Mouse (Mus musculus) urinary bladder, postnatal 10 days (tissue): ENCODE data around the gene Nol3.
"Not testable (repeated sequence)": the region's sequence is repeated elsewhere in the genome, so short reads cannot be mapped to it uniquely, and the experiment has no call there.

Experiments used
- DNase-seq: peaks from one replicate; pipeline ENCODE4 v3.0.0; 2022; ENCODE audit warnings: low spot score

Nol3 gene

GRCm38 (mm10) chr8:105275840-105276239 is at the start of gene Nol3:
TSS of gene Nol3 (plus strand) at chr8:105276140.
- no peak for DNase-seq

GRCm38 (mm10) chr8:105231503-105232320 is 44.2 kb upstream of the Nol3 start:
- DNase-seq = no peak

GRCm38 (mm10) chr8:105232321-105232693 is 43.6 kb upstream of the Nol3 start:
- not testable (repeated sequence) for DNase-seq

- DNase-seq = no peak
Measured at GRCm38 (mm10) chr8:105233126-105233935, 42.6 kb upstream of the Nol3 start.

GRCm38 (mm10) chr8:105235206-105235605 is 40.7 kb upstream of the Nol3 start:
- DNase-seq = no peak

GRCm38 (mm10) chr8:105237442-105238142 is 38.3 kb upstream of the Nol3 start:
- DNase-seq = no peak

GRCm38 (mm10) chr8:105241016-105241415 is 34.9 kb upstream of the Nol3 start:
- no peak for DNase-seq

GRCm38 (mm10) chr8:105251954-105252353 is 24.0 kb upstream of the Nol3 start:
- DNase-seq = no peak

- no peak for DNase-seq
Measured at GRCm38 (mm10) chr8:105252680-105253537, 23.0 kb upstream of the Nol3 start.

GRCm38 (mm10) chr8:105253766-105254151 is 22.2 kb upstream of the Nol3 start:
- no peak for DNase-seq

GRCm38 (mm10) chr8:105254152-105254965 is 21.6 kb upstream of the Nol3 start:
- DNase-seq = peak; percentile 68

GRCm38 (mm10) chr8:105254966-105255350 is 21.0 kb upstream of the Nol3 start, which contains the start of gene B3gnt9:
TSS of gene B3gnt9 (minus strand) at chr8:105255153.
- DNase-seq = no peak

- no peak for DNase-seq
Measured at GRCm38 (mm10) chr8:105257318-105258114, 18.4 kb upstream of the Nol3 start.

- DNase-seq = no peak
Measured at GRCm38 (mm10) chr8:105258911-105259720, 16.8 kb upstream of the Nol3 start.

GRCm38 (mm10) chr8:105259721-105260320 is 16.1 kb upstream of the Nol3 start:
- no peak for DNase-seq

- no peak for DNase-seq
Measured at GRCm38 (mm10) chr8:105260371-105261099, 15.4 kb upstream of the Nol3 start.

GRCm38 (mm10) chr8:105261326-105261980 is 14.5 kb upstream of the Nol3 start:
- DNase-seq = no peak
